Mouse (Mus musculus) stomach, embryonic 14.5 days (tissue): ENCODE data around the gene Ctla4. TPM values are rescaled to one million over a fixed set of nuclear protein-coding genes. Genes with fewer than 3 reads are reported as not detected.

Source experiments
- ATAC-seq: fragments of 200-750 bp; cut with Nextera tagmentation; 2 replicates; pipeline ENCODE4 v1.8.0; 2017; ENCODE audit warnings: low read depth, moderate TSS enrichment; ENCODE audit not compliant: insufficient number of reproducible peaks, insufficient read depth, low FRiP score
- H3K27ac ChIP-seq: fragments of 300-500 bp; sonication (generic); 2 replicates; pipeline ENCODE4 v1.5.1; 2014; ENCODE audit warnings: mild to moderate bottlenecking, low read length, moderate library complexity, mixed read lengths
- H3K27me3 ChIP-seq: fragments of 300-500 bp; sonication (generic); 2 replicates; pipeline ENCODE4 v1.6.1; 2014; ENCODE audit warnings: low read length, control low read depth, mixed read lengths; ENCODE audit not compliant: control insufficient read depth, insufficient read depth
- H3K36me3 ChIP-seq: fragments of 300-500 bp; sonication (generic); 2 replicates; pipeline ENCODE4 v1.6.1; 2014; ENCODE audit warnings: mild to moderate bottlenecking, control low read depth, low read length, moderate library complexity, mixed read lengths; ENCODE audit not compliant: control insufficient read depth, insufficient read depth
- H3K4me1 ChIP-seq: fragments of 300-500 bp; sonication (generic); 2 replicates; pipeline ENCODE4 v1.6.1; 2014; ENCODE audit warnings: low read length, control low read depth, mixed read lengths; ENCODE audit not compliant: control insufficient read depth, insufficient read depth
- H3K4me2 ChIP-seq: fragments of 300-500 bp; sonication (generic); replicated peaks from 2 replicates; pipeline ENCODE4 v1.6.1; 2014; ENCODE audit warnings: low read depth, low read length, control low read depth
- H3K4me3 ChIP-seq: fragments of 300-500 bp; sonication (generic); 2 replicates; pipeline ENCODE4 v1.5.1; 2014; ENCODE audit warnings: low read depth, low read length, control low read depth
- H3K9ac ChIP-seq: fragments of 300-500 bp; sonication (generic); replicated peaks from 2 replicates; pipeline ENCODE4 v1.6.1; 2014; ENCODE audit warnings: low read depth, mild to moderate bottlenecking, control low read depth, low read length, moderate library complexity, mixed read lengths
- H3K9me3 ChIP-seq: fragments of 300-500 bp; sonication (generic); 2 replicates; pipeline ENCODE4 v1.6.1; 2016; ENCODE audit warnings: low read depth, low read length, control low read depth; ENCODE audit not compliant: control insufficient read depth
- WGBS: fragments of 180-500 bp; shearing (Covaris S2); extraction: QIAGEN DNeasy Blood & Tissue Kit; methylation state at CpG from one replicate; pipeline ENCODE4 v1.1.7; 2014; 5-methylcytosine and 5-hydroxymethylcytosine counted together
- polyA plus RNA-seq: library from polyadenylated mRNA; unstranded; fragments of >200 nt; fragmentation: Nextera tagmentation; extraction: Ambion mirVana; gene quantifications from 2 replicates; pipeline ENCODE4 v1.2.1, GENCODE M21; 2014

Ctla4 gene
- polyA plus RNA-seq = not detected in 2 replicates

GRCm38 (mm10) chr1:60886981-60887380, at the start of gene Ctla4:
TSS of gene Ctla4 (plus strand) at chr1:60887000.
- no peaks in the 10 kb centered on the region for H3K4me1 ChIP-seq
- no peaks in the 10 kb centered on the region for H3K36me3 ChIP-seq
- no peaks in the 10 kb centered on the region for H3K9me3 ChIP-seq
- no peaks in the 10 kb centered on the region for H3K27me3 ChIP-seq
- no peak within 1 kb of the TSS for H3K4me2 ChIP-seq
- H3K9ac ChIP-seq = no peak within 1 kb of the TSS
- H3K4me3 ChIP-seq = no peak within 1 kb of the TSS
- H3K27ac ChIP-seq = no peak within 1 kb of the TSS
- WGBS = 86% methylated on average over 7 of the region's 7 CpGs
- no peak for ATAC-seq

GRCm38 (mm10) chr1:60839161-60839560, 47.6 kb upstream of the Ctla4 start:
- no peak for ATAC-seq
- 78% methylated on average over 1 of the region's 1 CpGs for WGBS
- no peaks in the 10 kb centered on the region for H3K9me3 ChIP-seq
- H3K4me3 ChIP-seq = no peak overlapping the region
- H3K27me3 ChIP-seq = no peaks in the 10 kb centered on the region
- H3K27ac ChIP-seq = no peak overlapping the region
- no peaks in the 10 kb centered on the region for H3K4me1 ChIP-seq
- H3K4me2 ChIP-seq = no peak overlapping the region
- H3K36me3 ChIP-seq = no peaks in the 10 kb centered on the region
- H3K9ac ChIP-seq = no peak overlapping the region

GRCm38 (mm10) chr1:60845318-60846060, 41.3 kb upstream of the Ctla4 start:
- Histone ChIP-seq H3K4me2 (no peak overlapping the region), H3K4me3 (no peak overlapping the region), H3K9me3 (no peaks in the 10 kb centered on the region), H3K9ac (no peak overlapping the region), H3K27me3 (no peaks in the 10 kb centered on the region), H3K36me3 (no peaks in the 10 kb centered on the region), H3K27ac (no peak overlapping the region), H3K4me1 (no peaks in the 10 kb centered on the region)
- no peak for ATAC-seq
- WGBS = 76% methylated on average over 7 of the region's 7 CpGs

GRCm38 (mm10) chr1:60846616-60847275, 40.1 kb upstream of the Ctla4 start:
- H3K9ac ChIP-seq = no peak overlapping the region
- no peak overlapping the region for H3K4me2 ChIP-seq
- WGBS = 66% methylated on average over 4 of the region's 4 CpGs
- no peaks in the 10 kb centered on the region for H3K27me3 ChIP-seq
- no peaks in the 10 kb centered on the region for H3K4me1 ChIP-seq
- ATAC-seq = no peak
- H3K36me3 ChIP-seq = no peaks in the 10 kb centered on the region
- no peak overlapping the region for H3K4me3 ChIP-seq
- no peaks in the 10 kb centered on the region for H3K9me3 ChIP-seq
- H3K27ac ChIP-seq = no peak overlapping the region

GRCm38 (mm10) chr1:60849112-60849511, 37.7 kb upstream of the Ctla4 start:
- Histone ChIP-seq H3K9ac (no peak overlapping the region), H3K4me1 (no peaks in the 10 kb centered on the region), H3K4me2 (no peak overlapping the region), H3K27ac (no peak overlapping the region), H3K4me3 (no peak overlapping the region), H3K27me3 (no peaks in the 10 kb centered on the region), H3K9me3 (no peaks in the 10 kb centered on the region), H3K36me3 (no peaks in the 10 kb centered on the region)
- WGBS = 91% methylated on average over 2 of the region's 2 CpGs
- no peak for ATAC-seq

GRCm38 (mm10) chr1:60849816-60850215, 37.0 kb upstream of the Ctla4 start:
- WGBS = 88% methylated on average over 4 of the region's 4 CpGs
- ATAC-seq = no peak
- no peak overlapping the region for H3K4me3 ChIP-seq
- no peaks in the 10 kb centered on the region for H3K9me3 ChIP-seq
- H3K36me3 ChIP-seq = no peaks in the 10 kb centered on the region
- H3K27me3 ChIP-seq = no peaks in the 10 kb centered on the region
- no peaks in the 10 kb centered on the region for H3K4me1 ChIP-seq
- no peak overlapping the region for H3K9ac ChIP-seq
- no peak overlapping the region for H3K27ac ChIP-seq
- H3K4me2 ChIP-seq = no peak overlapping the region

- no peak overlapping the region for H3K9ac ChIP-seq
- no peaks in the 10 kb centered on the region for H3K9me3 ChIP-seq
- WGBS = 75% methylated on average over 8 of the region's 8 CpGs
- no peak for ATAC-seq
- H3K27ac ChIP-seq = no peak overlapping the region
- no peaks in the 10 kb centered on the region for H3K36me3 ChIP-seq
- H3K4me1 ChIP-seq = no peaks in the 10 kb centered on the region
- H3K4me2 ChIP-seq = no peak overlapping the region
- H3K27me3 ChIP-seq = no peaks in the 10 kb centered on the region
- H3K4me3 ChIP-seq = no peak overlapping the region
These were observed 35.6 kb upstream of the Ctla4 start for GRCm38 (mm10) chr1:60851041-60851781.

- H3K36me3 ChIP-seq = no peaks in the 10 kb centered on the region
- no peak overlapping the region for H3K4me2 ChIP-seq
- 0 out of 2 replicates have a peak, but pooled peaks have one; percentile 37 for ATAC-seq
- H3K27ac ChIP-seq = no peak overlapping the region
- H3K9me3 ChIP-seq = no peaks in the 10 kb centered on the region
- H3K9ac ChIP-seq = no peak overlapping the region
- no peaks in the 10 kb centered on the region for H3K4me1 ChIP-seq
- no peak overlapping the region for H3K4me3 ChIP-seq
- no peaks in the 10 kb centered on the region for H3K27me3 ChIP-seq
- WGBS = 49% methylated on average over 10 of the region's 10 CpGs
These were observed 34.6 kb upstream of the Ctla4 start for GRCm38 (mm10) chr1:60852075-60852769.
